Mouse (Mus musculus) E14TG2a.4 (cell line): Measurements from ENCODE around the gene Immt.

Experiments
- CTCF ChIP-seq: conservative IDR thresholded peaks from 2 replicates; pipeline ENCODE4 v1.5.1; 2014; ENCODE audit warnings: low read length
- NANOG ChIP-seq: IDR thresholded peaks from 2 replicates; pipeline ENCODE4 v1.6.1; 2014; ENCODE audit warnings: borderline replicate concordance, low read length, mixed read lengths
- POU5F1 ChIP-seq: IDR thresholded peaks from 2 replicates; pipeline ENCODE4 v1.6.1; 2014; ENCODE audit warnings: low read length, borderline replicate concordance

GRCm38 (mm10) chr6:71920752-71921151 lies 89.6 kb downstream of the Immt start:
- TF ChIP-seq CTCF (no peak), POU5F1 (no peak), NANOG (no peak)
